Mouse (Mus musculus): Measurements from ENCODE around the gene Rbms3.

Rbms3 gene

DNA sequence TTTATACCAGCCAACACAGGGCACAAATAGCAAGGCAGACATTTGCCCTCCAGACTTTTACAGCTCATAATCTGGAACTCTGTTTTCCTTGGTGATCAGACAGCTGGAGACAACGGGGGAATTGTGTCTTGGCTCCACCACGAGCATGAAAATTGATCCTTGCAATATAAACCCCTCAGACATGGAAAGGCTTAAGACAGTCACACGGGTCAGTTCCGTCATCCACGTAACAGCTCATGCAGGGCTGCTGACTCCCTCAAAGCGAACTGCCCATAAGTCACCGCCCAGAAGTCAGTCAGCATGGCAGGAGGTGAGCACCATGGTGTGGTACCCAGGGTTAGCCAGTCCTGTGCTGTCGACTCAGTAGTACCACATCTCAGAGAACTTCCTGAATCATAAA, 794.8 kb downstream of the Rbms3 start:
- DNase-seq (ENCODE audit: low read depth) = no peak

- no peak for DNase-seq (ENCODE audit: low read depth)
These were observed 796.0 kb downstream of the Rbms3 start for GRCm38 (mm10) chr9:116833677-116834076.

- DNase-seq (ENCODE audit: low read depth) = no peak
These were observed 796.9 kb downstream of the Rbms3 start for GRCm38 (mm10) chr9:116832822-116833221.

DNA sequence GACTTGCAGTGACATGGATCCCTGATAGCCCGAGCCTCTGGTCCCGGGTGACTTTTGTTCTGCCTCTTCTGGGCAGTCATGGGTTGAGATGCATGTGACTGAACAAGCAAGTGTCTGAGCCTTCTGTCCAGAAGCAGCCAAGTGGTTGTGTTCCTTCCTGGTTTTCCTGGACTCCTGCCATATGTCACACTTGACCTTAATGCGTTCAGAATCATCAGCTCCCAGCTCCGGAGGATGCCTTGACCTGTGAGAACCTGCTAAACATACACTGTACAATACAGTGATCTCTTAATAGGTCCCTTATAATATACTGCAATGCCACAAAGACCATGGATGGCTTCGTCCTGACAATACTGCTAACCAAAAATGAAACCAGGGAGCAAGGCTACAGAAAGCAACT, 798.3 kb downstream of the Rbms3 start:
- no peak for DNase-seq (ENCODE audit: low read depth)

DNA sequence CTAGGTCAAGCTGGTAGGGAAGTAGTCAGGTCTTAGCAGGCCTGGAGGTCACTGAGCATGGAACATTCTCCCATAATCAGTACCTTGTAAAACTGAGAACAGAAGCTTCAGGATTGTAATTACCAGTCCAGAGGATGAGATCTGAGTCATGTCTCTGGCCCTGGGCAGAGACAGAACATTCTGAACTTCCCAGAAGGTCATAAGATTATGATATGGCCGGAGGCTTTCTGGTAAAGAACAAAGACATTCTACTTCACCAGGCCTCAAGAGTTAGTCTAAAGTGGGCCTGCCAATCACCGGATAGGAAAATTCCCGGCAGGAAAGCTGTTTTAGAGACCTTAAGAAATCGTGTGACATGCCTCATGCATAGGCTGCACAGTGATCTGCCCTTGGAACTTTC, 799.8 kb downstream of the Rbms3 start:
- DNase-seq (ENCODE audit: low read depth) = no peak

DNA sequence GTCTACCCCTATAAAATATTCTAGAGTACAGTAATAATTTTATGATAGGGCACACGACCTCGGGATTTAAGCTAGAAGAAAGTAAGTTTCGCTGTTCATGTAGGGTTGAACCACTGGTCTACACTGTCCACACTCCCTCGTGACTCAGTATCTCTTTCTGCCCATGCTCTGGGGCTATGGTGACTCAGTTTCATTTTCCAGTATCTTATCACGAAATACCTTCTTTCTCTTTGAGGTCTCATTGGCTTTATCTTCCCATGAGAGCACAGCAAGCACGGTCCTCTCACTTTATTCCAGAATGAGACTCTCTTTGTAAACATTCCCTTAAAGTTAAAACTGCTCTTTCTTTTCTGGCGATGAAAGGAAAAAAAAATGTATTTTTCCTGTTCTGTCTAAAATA, 808.1 kb downstream of the Rbms3 start:
- DNase-seq (ENCODE audit: low read depth) = no peak

DNA sequence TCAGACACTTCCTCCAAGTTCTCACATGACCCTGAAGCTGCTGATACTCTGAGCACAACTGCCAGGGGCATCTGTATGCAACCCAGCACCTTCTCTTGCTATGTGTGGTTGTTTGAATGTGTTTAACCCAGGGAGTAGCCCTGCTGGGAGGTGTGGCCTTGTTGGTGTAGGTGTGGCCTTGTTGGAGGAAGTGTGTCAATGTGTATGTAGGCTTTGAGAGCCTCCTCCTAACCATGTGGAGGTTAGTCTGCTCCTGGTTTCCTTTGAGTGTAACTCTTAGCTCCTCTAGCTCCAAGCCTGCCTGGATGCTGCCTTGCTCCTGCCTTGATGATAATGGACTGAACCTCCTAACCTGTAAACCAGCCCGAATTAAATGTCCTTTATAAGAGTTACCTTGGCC, 812.5 kb downstream of the Rbms3 start:
- no peak for DNase-seq (ENCODE audit: low read depth)

DNA sequence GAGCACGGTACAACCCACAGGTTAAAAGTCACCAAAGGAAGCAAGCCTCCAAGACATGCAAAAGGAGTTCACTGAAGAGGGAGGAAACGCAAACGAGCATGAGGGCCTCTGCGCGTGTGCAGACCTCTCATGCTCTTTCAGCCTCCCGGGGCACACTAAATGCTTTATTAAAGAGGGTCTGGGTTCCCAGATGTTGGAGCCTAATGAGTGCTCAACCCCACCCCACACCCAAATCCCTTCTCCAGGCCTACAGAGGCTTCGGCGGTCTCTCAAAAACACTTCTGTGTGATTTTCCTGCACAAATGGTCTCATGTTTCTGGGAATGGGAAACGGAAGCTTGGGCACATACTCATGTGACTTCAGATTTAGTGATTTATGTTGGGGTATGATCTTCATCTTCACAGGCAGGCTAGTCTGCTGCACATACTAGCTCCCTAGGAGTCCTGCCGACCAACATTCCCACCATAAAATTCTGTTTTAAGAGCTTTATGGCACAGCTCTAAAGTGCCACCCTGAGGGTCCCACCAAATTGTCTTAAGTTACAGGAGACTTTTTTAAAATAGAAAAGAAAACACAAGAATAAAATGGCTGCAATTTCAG, 815.1 kb downstream of the Rbms3 start:
- no peak for DNase-seq (ENCODE audit: low read depth)

DNA sequence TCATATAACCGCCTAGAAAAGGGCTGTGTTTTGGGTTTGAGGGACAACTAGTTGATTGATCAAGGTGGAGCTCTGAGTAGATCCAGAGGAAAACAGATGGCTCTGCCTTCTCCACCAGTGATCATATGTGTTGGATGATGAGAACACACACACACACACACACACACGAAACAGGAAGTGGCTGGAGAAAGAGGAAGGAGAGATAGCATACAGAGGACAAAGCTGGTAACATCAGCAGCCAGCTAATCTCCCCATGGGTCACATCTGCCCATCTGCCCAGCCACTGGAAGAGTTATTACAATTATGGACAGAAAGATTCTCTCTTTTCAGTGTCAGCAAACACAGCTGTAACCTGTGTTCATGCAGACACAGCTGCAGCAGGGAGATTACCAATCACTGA, 816.3 kb downstream of the Rbms3 start:
- DNase-seq (ENCODE audit: low read depth) = no peak

DNA sequence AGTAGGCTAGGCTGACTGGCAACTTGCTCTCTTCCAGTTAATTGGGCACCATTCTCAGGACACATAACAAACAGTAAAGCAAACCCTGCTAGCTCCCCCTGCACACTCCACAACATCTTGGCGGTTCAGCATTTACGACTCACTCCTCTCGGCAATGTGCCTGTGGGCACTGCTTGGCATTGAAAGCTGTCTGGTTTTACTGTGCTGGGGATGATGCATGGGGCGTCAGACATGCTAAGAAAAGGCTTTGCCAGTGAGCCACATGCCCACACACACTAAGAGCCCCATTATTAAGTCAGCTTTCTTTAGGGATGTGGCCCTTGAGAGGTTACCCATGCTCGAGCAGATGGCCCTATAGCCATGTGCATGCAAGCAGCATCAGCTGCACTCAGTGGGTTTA, 820.5 kb downstream of the Rbms3 start:
- peak; percentile 13 for DNase-seq (ENCODE audit: low read depth)

- peak; percentile 49 for DNase-seq (ENCODE audit: low read depth)
These were observed 821.3 kb downstream of the Rbms3 start for GRCm38 (mm10) chr9:116808401-116808800.

GRCm38 (mm10) chr9:116807166-116808081, 822.3 kb downstream of the Rbms3 start:
- DNase-seq (ENCODE audit: low read depth) = no peak

DNA sequence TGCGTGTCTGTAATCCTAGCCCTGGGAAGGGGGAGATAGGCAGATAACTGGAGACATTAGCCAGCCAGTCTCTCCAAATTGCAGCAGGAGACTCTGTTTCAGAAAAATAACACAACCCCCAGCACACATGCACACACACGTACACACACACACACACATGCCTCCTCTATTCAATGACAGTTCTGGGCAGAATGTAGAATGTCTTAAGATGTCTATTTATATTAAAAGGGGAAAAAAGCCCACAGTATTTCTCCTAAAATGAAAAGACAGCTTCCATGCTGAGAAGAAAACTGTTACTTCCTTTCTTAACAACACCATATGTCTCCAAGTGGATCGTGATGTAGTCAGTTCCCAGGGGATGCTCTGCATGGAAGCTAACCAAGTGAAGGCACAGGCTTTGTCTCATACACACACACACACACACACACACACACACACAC, 826.4 kb downstream of the Rbms3 start:
- no peak for DNase-seq (ENCODE audit: low read depth)

- no peak for DNase-seq (ENCODE audit: low read depth)
These were observed 827.1 kb downstream of the Rbms3 start for GRCm38 (mm10) chr9:116802602-116803001.

GRCm38 (mm10) chr9:116795240-116795955, 834.3 kb downstream of the Rbms3 start:
- DNase-seq (ENCODE audit: low read depth) = no peak

DNA sequence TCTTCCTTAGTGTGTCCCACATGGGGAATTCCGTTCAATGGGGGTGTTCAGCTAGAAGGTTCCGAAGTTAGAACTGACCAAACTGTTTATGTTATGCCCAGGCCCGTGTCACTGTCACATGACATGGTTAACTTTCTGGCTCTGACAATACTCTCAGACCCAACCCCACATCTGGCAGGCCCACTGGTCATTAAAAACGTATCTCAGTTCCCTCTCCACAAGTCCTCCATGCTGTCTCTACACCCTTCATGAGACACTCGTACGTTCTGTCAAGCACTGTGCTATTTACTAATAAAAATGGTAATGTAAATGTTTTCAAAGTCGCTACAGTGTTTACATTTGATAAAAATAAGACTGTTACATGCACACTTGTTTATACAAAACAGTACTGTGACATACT, 837.9 kb downstream of the Rbms3 start:
- no peak for DNase-seq (ENCODE audit: low read depth)

GRCm38 (mm10) chr9:116786136-116787046, 843.3 kb downstream of the Rbms3 start:
- DNase-seq (ENCODE audit: low read depth) = no peak

GRCm38 (mm10) chr9:116771820-116772219, 857.9 kb downstream of the Rbms3 start:
- DNase-seq (ENCODE audit: low read depth) = no peak

GRCm38 (mm10) chr9:116769358-116770054, 860.2 kb downstream of the Rbms3 start:
- DNase-seq (ENCODE audit: low read depth) = no peak

- DNase-seq (ENCODE audit: low read depth) = no peak
These were observed 867.2 kb downstream of the Rbms3 start for GRCm38 (mm10) chr9:116762395-116763025.
